Mouse (Mus musculus): ENCODE results near the gene Ift122.

Gene Ift122

DNA sequence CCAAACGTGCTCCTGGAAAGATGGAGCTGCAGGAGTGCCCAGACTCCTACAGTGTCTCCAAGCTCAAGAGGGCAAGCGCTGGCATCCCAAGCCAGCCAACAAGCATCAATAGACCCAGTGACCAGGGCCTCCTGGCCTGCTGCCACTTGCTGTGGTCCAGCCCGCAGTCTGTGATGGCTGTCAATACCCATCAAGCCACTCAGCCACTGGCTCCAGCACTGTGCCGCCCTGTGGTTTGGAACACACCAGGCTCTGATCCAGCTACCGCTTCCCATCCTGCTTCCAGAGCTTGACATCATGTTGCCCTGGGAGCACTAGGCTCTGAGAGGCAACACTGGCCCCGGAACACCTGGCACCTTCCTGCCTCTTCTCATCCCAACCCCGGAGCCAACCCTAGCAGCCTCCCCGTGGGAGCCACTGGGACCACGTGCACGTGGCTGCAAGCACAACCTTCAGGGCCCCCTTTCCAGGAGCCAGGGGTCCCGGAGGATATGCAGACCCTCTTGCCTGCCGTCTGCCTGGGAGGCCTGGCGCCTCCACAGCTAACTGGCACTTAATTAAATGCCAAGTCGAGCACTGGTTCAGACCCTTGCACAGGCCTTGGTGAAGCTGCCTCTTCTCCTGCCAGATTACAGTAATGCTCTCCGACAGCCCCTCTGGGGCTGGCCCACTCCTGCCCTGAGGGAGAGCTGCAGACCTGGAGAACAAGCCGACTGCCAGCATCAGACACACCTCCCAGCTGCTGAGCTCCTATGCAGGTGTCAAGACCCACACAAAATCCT lies 120.8 kb downstream of the Ift122 start:
- in situ Hi-C loops (cut with MboI; ENCODE audit: low sequenced_read_pairs), result no loop called here

DNA sequence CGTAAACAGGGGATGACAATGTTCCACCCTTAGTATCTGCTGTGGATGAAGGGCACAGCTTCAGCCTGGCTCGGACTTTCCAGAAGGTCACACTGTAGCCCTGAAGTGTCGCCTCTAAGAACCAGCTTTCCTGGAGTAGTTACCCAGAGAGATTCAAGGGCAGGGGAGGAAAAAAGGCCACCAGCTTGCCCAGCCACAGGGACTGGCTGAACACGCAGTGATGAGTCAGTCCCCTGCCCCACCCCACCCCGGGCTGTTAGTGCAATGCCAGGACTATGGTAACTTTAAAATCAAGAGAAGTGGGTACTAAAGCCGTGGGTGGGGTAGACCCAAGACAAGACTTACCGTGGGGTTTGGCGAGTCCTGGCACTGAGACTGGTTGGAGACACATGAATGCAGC lies 122.3 kb downstream of the Ift122 start:
- in situ Hi-C loops (cut with MboI; ENCODE audit: low sequenced_read_pairs), result no loop called here

Measured in CH12F3 (cell line).